Mouse (Mus musculus) heart, embryonic 10.5 days (tissue): ENCODE measurements at regions not wholly inside any gene's neighbourhood (a gene's known extent, or its start where the extent isn't known, plus 50 kb on each side); places are given as distances from the start of the nearest gene placed in this dataset.

Experiments
- DNase-seq: peaks from one replicate; pipeline ENCODE4 v3.0.0-alpha.2; 2017; ENCODE audit warnings: low spot score
- H3K27ac ChIP-seq: fragments of 300-500 bp; sonication (generic); 2 replicates; pipeline ENCODE4 v1.5.1; 2016; ENCODE audit warnings: mild to moderate bottlenecking
- H3K27me3 ChIP-seq: fragments of 300-500 bp; sonication (generic); 2 replicates; pipeline ENCODE4 v1.6.1; 2016; ENCODE audit warnings: mild to moderate bottlenecking; ENCODE audit not compliant: poor library complexity, insufficient read depth, severe bottlenecking
- H3K36me3 ChIP-seq: fragments of 300-500 bp; sonication (generic); 2 replicates; pipeline ENCODE4 v1.6.1; 2016; ENCODE audit warnings: mild to moderate bottlenecking, moderate library complexity
- H3K4me1 ChIP-seq: fragments of 300-500 bp; sonication (generic); 2 replicates; pipeline ENCODE4 v1.6.1; 2016; ENCODE audit warnings: mild to moderate bottlenecking
- H3K4me3 ChIP-seq: fragments of 300-500 bp; sonication (generic); 2 replicates; pipeline ENCODE4 v1.5.1; 2016; ENCODE audit warnings: mild to moderate bottlenecking, moderate library complexity
- H3K9me3 ChIP-seq: fragments of 300-500 bp; sonication (generic); 2 replicates; pipeline ENCODE4 v1.6.1; 2016; ENCODE audit warnings: mild to moderate bottlenecking, moderate library complexity
- WGBS: fragments of 180-500 bp; shearing (Covaris S2); methylation state at CpG from one replicate; pipeline ENCODE4 v1.1.7; 2016; 5-methylcytosine and 5-hydroxymethylcytosine counted together

- Histone ChIP-seq H3K4me3 (no peak overlapping the region), H3K27ac (no peak overlapping the region), H3K4me1 (no peaks in the 10 kb centered on the region), H3K27me3 (no peaks in the 10 kb centered on the region), H3K36me3 (no peaks in the 10 kb centered on the region), H3K9me3 (no peaks in the 10 kb centered on the region)
- WGBS: 80% methylated on average over 3 of the region's 3 CpGs
- DNase-seq: no peak
Measured at GRCm38 (mm10) chr5:24237201-24237600, 72.4 kb downstream of the Nupl2 start.

GRCm38 (mm10) chr5:24239006-24239405 is 74.2 kb downstream of the Nupl2 start:
- H3K27me3 ChIP-seq: no peaks in the 10 kb centered on the region
- no peaks in the 10 kb centered on the region for H3K9me3 ChIP-seq
- no peaks in the 10 kb centered on the region for H3K4me1 ChIP-seq
- no peak for DNase-seq
- no peak overlapping the region for H3K27ac ChIP-seq
- H3K36me3 ChIP-seq: no peaks in the 10 kb centered on the region
- WGBS: 55% methylated on average over 2 of the region's 2 CpGs
- H3K4me3 ChIP-seq: no peak overlapping the region

DNA sequence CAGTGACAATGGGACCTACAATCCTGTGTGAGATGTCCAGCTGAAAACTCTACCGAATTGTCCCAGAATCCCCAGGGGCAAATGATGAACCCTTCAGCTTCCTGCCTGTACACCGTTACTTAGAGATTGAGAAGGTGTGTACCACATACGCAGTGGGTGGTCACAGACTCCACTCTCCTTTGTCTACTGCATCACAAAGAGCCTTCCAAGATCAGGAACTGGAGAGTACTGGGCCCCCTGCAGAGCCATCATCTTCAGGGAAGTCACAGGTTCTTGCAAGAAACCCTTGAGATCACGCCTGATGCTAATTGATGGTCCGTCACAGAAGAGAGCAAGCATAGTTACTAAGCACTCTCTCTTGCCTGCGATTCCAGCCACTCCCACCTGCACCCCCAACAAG is 79.4 kb downstream of the Nupl2 start:
- H3K36me3 ChIP-seq: no peaks in the 10 kb centered on the region
- no peak overlapping the region for H3K27ac ChIP-seq
- H3K4me3 ChIP-seq: no peak overlapping the region
- DNase-seq: no peak
- H3K4me1 ChIP-seq: no peaks in the 10 kb centered on the region
- no peaks in the 10 kb centered on the region for H3K9me3 ChIP-seq
- WGBS: 82% methylated on average over 6 of the region's 6 CpGs
- no peaks in the 10 kb centered on the region for H3K27me3 ChIP-seq

DNA sequence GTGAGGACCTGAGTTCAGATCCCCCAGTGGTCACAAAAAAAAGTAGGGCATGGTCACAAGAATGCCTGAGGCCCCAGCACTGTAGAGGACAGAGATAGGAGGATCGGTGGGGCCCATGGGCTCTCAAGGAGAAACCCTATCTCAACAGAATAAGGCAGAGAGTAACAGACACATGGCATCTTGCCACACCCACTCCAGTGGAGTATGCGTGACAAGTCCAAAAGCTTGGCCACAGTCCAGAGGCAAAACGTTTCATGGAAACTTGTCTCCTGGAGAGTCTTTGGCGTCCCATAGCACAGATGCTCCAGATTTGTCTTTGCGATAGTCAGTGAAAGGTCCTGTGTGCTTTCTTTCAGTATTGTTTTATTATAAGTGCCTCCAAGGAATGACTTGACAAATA is 90.7 kb downstream of the Nupl2 start:
- no peaks in the 10 kb centered on the region for H3K4me1 ChIP-seq
- no peak overlapping the region for H3K4me3 ChIP-seq
- H3K27me3 ChIP-seq: no peaks in the 10 kb centered on the region
- H3K36me3 ChIP-seq: no peaks in the 10 kb centered on the region
- no peak for DNase-seq
- no peak overlapping the region for H3K27ac ChIP-seq
- WGBS: 81% methylated on average over 5 of the region's 5 CpGs
- H3K9me3 ChIP-seq: no peaks in the 10 kb centered on the region; the same call in 1 of the 2 replicates

GRCm38 (mm10) chr5:24261098-24261497 is 90.3 kb downstream of the Kcnh2 start:
- Histone ChIP-seq H3K4me3 (no peak overlapping the region), H3K27ac (no peak overlapping the region), H3K27me3 (no peaks in the 10 kb centered on the region), H3K9me3 (no peaks in the 10 kb centered on the region; the same call in 1 of the 2 replicates), H3K4me1 (peaks cover 40% of the 10 kb centered on the region), H3K36me3 (no peaks in the 10 kb centered on the region)
- DNase-seq: peak; percentile 84
- WGBS: 10% methylated on average over 7 of the region's 7 CpGs

DNA sequence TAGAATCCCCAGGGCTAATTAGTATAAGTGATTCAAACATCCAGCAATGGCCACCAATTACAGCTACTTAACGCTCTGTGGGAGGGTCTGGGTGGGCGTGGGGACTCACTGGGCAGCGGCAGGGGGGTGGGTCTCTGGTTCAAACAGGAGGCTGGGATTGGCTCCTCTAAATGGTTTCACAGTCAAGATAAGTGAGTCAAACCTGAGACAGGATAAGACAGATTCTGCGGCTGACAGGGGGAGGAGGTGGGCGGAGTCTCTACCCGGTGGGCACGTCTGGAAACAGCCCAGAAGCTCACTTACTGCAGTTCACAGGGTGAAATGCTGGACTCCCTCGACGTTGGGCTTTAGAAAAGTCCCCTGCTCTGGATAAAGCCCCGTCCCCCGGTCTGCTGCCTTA is 89.3 kb downstream of the Kcnh2 start:
- H3K27me3 ChIP-seq: no peaks in the 10 kb centered on the region
- H3K36me3 ChIP-seq: no peaks in the 10 kb centered on the region
- 0 out of 2 replicates have a peak overlapping the region, but pooled peaks have one; percentile 26 for H3K27ac ChIP-seq
- peak; percentile 80 for DNase-seq
- H3K4me1 ChIP-seq: peaks cover 46% of the 10 kb centered on the region
- H3K4me3 ChIP-seq: peak overlapping the region; percentile 32
- H3K9me3 ChIP-seq: no peaks in the 10 kb centered on the region; the same call in 1 of the 2 replicates
- 6% methylated on average over 11 of the region's 11 CpGs for WGBS

DNA sequence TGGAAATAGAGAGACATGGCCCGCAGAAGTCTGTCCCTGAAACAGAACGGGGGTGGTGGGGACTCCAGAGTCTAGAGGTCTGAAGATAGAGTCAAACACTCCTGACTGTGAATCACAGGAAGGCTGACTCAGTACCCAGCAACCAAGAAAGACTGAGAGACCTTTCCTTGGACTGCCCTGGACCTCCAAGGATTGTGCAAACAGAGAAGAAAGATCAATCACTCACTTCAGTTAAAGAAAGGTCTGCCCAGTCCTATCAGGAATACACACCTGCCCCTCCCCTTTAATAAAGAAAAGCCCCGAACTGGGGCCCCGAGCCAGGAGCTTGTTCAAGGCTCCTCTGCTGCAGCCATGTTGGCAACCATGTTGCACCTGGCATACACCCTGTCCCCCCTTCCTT is 87.3 kb downstream of the Kcnh2 start:
- no peak overlapping the region for H3K4me3 ChIP-seq
- WGBS: 71% methylated on average over 4 of the region's 4 CpGs
- peaks cover 46% of the 10 kb centered on the region for H3K4me1 ChIP-seq
- no peak overlapping the region for H3K27ac ChIP-seq
- no peak for DNase-seq
- H3K9me3 ChIP-seq: no peaks in the 10 kb centered on the region
- H3K36me3 ChIP-seq: no peaks in the 10 kb centered on the region
- no peaks in the 10 kb centered on the region for H3K27me3 ChIP-seq

DNA sequence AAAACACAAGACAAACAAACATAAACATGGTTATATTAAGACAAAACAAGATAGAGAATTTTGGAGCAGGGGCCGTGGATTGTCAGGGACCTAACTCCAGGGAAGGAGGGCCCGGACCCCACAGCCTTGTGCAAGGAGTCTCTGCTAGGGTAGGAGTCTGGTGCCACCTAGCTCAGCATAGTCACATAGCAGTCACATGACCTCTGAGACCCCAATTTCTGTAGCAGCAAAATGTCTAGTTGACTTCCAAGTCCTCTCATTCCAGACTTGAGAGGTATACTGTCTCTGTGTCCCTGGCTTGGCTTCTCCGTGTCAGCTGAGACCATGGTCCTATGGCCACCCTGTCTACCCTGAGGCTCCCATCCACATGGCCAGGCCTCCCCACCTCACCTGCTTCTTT is 86.0 kb downstream of the Kcnh2 start:
- DNase-seq: no peak
- WGBS: 88% methylated on average over 3 of the region's 3 CpGs
- no peaks in the 10 kb centered on the region for H3K27me3 ChIP-seq
- no peak overlapping the region; the same call in 1 of the 2 replicates for H3K4me3 ChIP-seq
- H3K27ac ChIP-seq: peak overlapping the region; percentile 82
- H3K36me3 ChIP-seq: no peaks in the 10 kb centered on the region
- H3K4me1 ChIP-seq: peaks cover 46% of the 10 kb centered on the region
- no peaks in the 10 kb centered on the region for H3K9me3 ChIP-seq

DNA sequence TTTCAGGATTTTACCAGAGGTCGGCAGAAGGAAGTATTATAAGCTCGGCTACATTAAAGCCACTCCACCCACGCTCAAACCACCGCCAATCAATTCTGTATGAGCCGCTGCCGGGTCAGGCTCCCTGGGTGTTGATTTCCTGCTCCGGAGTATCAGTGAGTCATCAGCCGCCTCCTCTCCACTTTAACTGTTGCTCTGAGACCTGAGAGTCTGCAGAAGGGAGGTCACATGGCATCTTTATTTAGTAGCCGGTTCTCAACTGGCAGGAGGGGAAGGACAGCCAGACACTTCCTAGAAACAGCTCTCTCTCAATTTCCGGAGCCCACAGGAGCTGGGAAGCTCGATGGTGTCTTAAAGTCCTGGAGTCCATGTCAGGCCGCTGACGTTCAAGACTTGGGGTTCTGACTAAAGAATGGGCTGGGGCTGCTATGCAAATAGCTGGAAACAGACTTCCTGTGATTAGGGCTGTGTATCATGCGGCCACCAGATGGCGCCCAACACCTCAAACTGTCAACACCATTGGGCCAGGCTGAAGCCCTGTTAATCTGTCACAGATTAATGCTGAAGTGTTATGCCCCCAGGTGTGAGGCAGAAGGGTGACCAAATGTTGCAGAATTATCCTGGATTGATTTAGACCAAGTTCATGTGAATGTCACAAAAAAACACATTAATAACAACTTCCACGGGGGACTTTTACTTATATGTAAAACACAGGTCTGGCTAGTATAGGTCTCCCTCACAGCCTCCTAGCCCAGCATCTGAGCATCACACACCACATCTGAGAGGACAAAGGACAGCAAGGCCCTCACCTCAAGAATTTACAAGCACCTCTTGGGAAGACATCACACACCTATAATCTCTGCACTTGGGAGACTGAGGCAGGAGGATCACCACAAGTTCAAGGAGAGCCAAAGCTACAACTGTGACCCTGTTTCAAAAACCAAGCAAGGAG is 84.8 kb downstream of the Kcnh2 start:
- peaks cover 39% of the 10 kb centered on the region for H3K4me1 ChIP-seq
- no peaks in the 10 kb centered on the region for H3K36me3 ChIP-seq
- DNase-seq: peak; percentile 92
- peak overlapping the region; percentile 51 for H3K4me3 ChIP-seq
- peak overlapping the region; percentile 82 for H3K27ac ChIP-seq
- no peaks in the 10 kb centered on the region for H3K9me3 ChIP-seq
- 2% methylated on average over 16 of the region's 16 CpGs for WGBS
- H3K27me3 ChIP-seq: no peaks in the 10 kb centered on the region
